Mouse (Mus musculus): Measurements from ENCODE around the gene Sult6b2. TPM values are rescaled to one million over a fixed set of nuclear protein-coding genes. Genes with fewer than 3 reads are reported as not detected.

The Sult6b2 gene
- polyA plus RNA-seq, 1 experiment from 2014 or later: not detected

- H3K36me3 ChIP-seq: no peaks in the 10 kb centered on the region
- no peaks in the 10 kb centered on the region for H3K27me3 ChIP-seq (ENCODE audit: low read depth, poor library complexity, severe bottlenecking)
- DNase-seq (ENCODE audit: low spot score): no peak
- no peak overlapping the region for H3K4me3 ChIP-seq
- peaks cover 8% of the 10 kb centered on the region; the same call in 1 of the 2 replicates for H3K4me1 ChIP-seq
- no peaks in the 10 kb centered on the region for H3K9me3 ChIP-seq (replicated peaks)
- H3K27ac ChIP-seq: no peak overlapping the region
- WGBS: 86% methylated on average over 21 of the region's 21 CpGs
Measured at GRCm38 (mm10) chr6:142786106-142786505, 18.2 kb downstream of the Sult6b2 start.

- no peaks in the 10 kb centered on the region for H3K9me3 ChIP-seq (replicated peaks)
- H3K27ac ChIP-seq: no peak overlapping the region
- 49% methylated on average over 4 of the region's 4 CpGs for WGBS
- H3K4me1 ChIP-seq: peaks cover 8% of the 10 kb centered on the region; the same call in 1 of the 2 replicates
- no peak overlapping the region for H3K4me3 ChIP-seq
- H3K27me3 ChIP-seq (ENCODE audit: low read depth, poor library complexity, severe bottlenecking): no peaks in the 10 kb centered on the region
- no peaks in the 10 kb centered on the region for H3K36me3 ChIP-seq
- DNase-seq (ENCODE audit: low spot score): peak; percentile 54
Measured at GRCm38 (mm10) chr6:142785343-142785742, 19.0 kb downstream of the Sult6b2 start.

- WGBS: 78% methylated on average over 7 of the region's 7 CpGs
- no peak for DNase-seq (ENCODE audit: low spot score)
Measured at GRCm38 (mm10) chr6:142781286-142781685, 23.0 kb downstream of the Sult6b2 start.

DNA sequence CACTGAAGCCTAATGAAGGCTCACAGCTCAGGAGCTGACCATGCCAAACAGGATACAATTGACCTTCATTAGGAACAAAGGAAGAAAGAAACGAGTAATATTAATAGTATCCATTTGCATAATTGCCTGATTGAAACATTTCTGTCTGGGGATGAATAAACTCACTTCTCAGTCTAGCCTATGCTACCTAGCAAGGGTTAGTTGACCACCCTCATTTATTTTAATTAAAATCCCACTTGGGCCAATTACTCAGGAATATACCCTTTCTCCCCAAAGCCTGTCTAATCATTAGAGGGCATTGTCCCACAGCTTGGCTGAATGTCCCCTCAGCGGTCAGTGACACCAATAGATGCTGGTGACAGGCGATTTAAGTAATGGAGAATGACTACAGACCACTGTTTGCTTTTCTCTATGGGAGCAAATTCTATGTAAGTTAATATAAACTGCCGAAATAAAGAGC is 23.7 kb downstream of the Sult6b2 start:
- H3K27me3 ChIP-seq (ENCODE audit: low read depth, poor library complexity, severe bottlenecking): no peaks in the 10 kb centered on the region
- H3K27ac ChIP-seq: no peak overlapping the region
- no peaks in the 10 kb centered on the region for H3K9me3 ChIP-seq (replicated peaks)
- WGBS: 81% methylated on average over 4 of the region's 4 CpGs
- H3K4me3 ChIP-seq: no peak overlapping the region
- no peaks in the 10 kb centered on the region for H3K36me3 ChIP-seq
- no peak for DNase-seq (ENCODE audit: low spot score)
- no peaks in the 10 kb centered on the region for H3K4me1 ChIP-seq

More at GRCm38 (mm10) chr6:142781286-142781685, 23.0 kb downstream of the Sult6b2 start:
- Histone ChIP-seq H3K36me3 (no peaks in the 10 kb centered on the region), H3K4me3 (no peak overlapping the region), H3K27me3 (ENCODE audit: low read depth, poor library complexity, severe bottlenecking) (no peaks in the 10 kb centered on the region), H3K27ac (no peak overlapping the region), H3K4me1 (no peaks in the 10 kb centered on the region), H3K9me3 (replicated peaks) (no peaks in the 10 kb centered on the region)

DNA sequence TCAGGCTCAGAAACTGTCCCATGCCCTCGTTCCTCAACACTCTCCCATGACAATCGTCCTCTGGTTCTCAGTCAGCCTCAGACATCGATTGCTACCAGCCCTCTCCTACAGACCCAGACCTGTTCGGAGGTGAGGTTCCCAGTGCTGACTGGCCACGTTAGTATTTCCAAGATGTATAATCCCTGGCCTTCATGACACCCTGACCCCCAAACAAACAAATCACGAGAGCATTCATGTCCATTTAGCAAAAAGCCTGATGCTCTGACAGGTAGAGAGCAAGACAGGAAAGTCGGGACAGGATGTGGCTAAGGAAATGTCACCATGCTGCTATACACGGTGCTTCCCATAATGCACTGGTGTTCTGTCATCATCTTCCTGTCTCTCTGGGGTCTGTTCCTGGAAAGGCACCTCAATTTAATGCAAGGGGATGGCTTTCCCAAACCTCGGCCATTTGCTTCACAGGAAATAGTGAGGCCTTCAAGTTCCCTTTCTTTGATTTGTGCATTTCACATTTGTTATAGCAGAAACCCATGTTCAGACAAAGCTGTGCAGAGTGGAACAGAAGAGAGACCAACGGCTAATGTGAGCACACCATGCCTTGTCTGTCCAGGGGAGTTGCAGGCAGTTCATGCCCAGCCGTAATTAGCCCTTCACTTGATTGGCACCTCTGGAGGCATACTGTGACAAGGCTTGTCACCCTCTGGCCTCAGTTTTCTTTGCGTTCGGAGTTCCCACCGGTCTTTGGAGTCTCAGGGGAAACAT is 24.3 kb downstream of the Sult6b2 start:
- no peak for DNase-seq (ENCODE audit: low spot score)
- Histone ChIP-seq H3K27ac (no peak overlapping the region), H3K27me3 (ENCODE audit: low read depth, poor library complexity, severe bottlenecking) (no peaks in the 10 kb centered on the region), H3K4me1 (no peaks in the 10 kb centered on the region), H3K9me3 (replicated peaks) (no peaks in the 10 kb centered on the region), H3K36me3 (peaks cover 3% of the 10 kb centered on the region; the same call in 1 of the 2 replicates), H3K4me3 (no peak overlapping the region)
- WGBS: 77% methylated on average over 14 of the region's 14 CpGs

- peak; percentile 35 for DNase-seq (ENCODE audit: low spot score)
- Histone ChIP-seq H3K27ac (no peak overlapping the region), H3K27me3 (ENCODE audit: low read depth, poor library complexity, severe bottlenecking) (no peaks in the 10 kb centered on the region), H3K9me3 (replicated peaks) (no peaks in the 10 kb centered on the region), H3K36me3 (peaks cover 10% of the 10 kb centered on the region), H3K4me3 (no peak overlapping the region), H3K4me1 (no peaks in the 10 kb centered on the region)
- 61% methylated on average over 11 of the region's 11 CpGs for WGBS
Measured at GRCm38 (mm10) chr6:142779045-142779811, 25.1 kb downstream of the Sult6b2 start.

GRCm38 (mm10) chr6:142776935-142777334 is 27.4 kb downstream of the Sult6b2 start:
- no peaks in the 10 kb centered on the region for H3K27me3 ChIP-seq (ENCODE audit: low read depth, poor library complexity, severe bottlenecking)
- H3K4me3 ChIP-seq: no peak overlapping the region
- no peak overlapping the region for H3K27ac ChIP-seq
- DNase-seq (ENCODE audit: low spot score): no peak
- H3K9me3 ChIP-seq (replicated peaks): no peaks in the 10 kb centered on the region
- H3K36me3 ChIP-seq: peaks cover 33% of the 10 kb centered on the region
- no peaks in the 10 kb centered on the region for H3K4me1 ChIP-seq
- 89% methylated on average over 4 of the region's 4 CpGs for WGBS

DNA sequence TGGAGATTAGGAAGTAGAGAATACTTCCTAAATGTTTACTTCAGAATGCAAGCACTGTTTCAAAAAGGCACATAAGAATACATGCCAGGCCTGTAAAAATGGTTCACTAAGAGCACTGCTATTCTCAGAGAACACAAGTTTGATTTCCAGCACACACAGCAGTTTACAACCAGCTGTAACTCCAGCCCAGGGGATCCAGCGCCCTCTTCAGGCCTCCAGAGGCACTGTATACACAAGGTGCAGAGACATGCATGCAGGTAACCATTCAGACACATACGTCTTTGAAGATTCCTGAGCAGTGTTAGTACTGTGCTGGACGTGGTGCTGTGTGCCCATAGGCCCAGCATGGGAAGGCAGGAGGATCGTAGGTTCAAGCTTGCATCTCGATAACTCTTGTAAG is 30.7 kb downstream of the Sult6b2 start:
- Histone ChIP-seq H3K4me1 (no peaks in the 10 kb centered on the region), H3K4me3 (no peak overlapping the region), H3K36me3 (peaks cover 65% of the 10 kb centered on the region), H3K27me3 (ENCODE audit: low read depth, poor library complexity, severe bottlenecking) (no peaks in the 10 kb centered on the region), H3K27ac (no peak overlapping the region), H3K9me3 (replicated peaks) (no peaks in the 10 kb centered on the region)
- DNase-seq (ENCODE audit: low spot score): no peak
- WGBS: 90% methylated on average over 5 of the region's 5 CpGs

- no peak for DNase-seq (ENCODE audit: low spot score)
- H3K4me1 ChIP-seq: no peaks in the 10 kb centered on the region
- H3K9me3 ChIP-seq (replicated peaks): no peaks in the 10 kb centered on the region
- H3K4me3 ChIP-seq: no peak overlapping the region
- WGBS: 95% methylated on average over 4 of the region's 4 CpGs
- H3K36me3 ChIP-seq: peaks cover 83% of the 10 kb centered on the region
- H3K27me3 ChIP-seq (ENCODE audit: low read depth, poor library complexity, severe bottlenecking): no peaks in the 10 kb centered on the region
- H3K27ac ChIP-seq: no peak overlapping the region
Measured at GRCm38 (mm10) chr6:142771643-142772042, 32.7 kb downstream of the Sult6b2 start.

DNA sequence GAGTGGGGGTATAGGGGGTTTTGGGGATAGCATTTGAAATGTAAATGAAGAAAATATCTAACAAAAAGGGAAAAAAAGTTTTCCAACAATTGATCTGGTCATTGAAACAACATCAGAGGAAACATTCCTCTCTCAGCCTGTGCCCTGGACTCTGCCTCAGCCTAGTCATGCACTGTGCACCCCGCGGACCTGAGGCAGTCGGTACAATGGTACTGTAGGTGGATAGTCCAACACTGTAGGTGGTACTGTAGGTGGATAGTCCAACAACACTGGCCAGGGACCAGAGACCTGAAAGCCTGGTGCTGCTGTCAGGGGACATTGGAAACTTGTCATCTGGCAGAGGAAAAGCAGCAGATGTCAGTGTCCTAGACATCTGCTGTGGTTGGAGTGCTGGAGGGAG is 34.4 kb downstream of the Sult6b2 start:
- H3K4me1 ChIP-seq: no peaks in the 10 kb centered on the region
- H3K27me3 ChIP-seq (ENCODE audit: low read depth, poor library complexity, severe bottlenecking): no peaks in the 10 kb centered on the region
- DNase-seq (ENCODE audit: low spot score): no peak
- H3K36me3 ChIP-seq: peaks cover 96% of the 10 kb centered on the region
- no peak overlapping the region for H3K4me3 ChIP-seq
- whole genome bisulfite sequencing: 92% methylated on average over 3 of the region's 3 CpGs
- H3K9me3 ChIP-seq (replicated peaks): no peaks in the 10 kb centered on the region
- H3K27ac ChIP-seq: no peak overlapping the region

DNA sequence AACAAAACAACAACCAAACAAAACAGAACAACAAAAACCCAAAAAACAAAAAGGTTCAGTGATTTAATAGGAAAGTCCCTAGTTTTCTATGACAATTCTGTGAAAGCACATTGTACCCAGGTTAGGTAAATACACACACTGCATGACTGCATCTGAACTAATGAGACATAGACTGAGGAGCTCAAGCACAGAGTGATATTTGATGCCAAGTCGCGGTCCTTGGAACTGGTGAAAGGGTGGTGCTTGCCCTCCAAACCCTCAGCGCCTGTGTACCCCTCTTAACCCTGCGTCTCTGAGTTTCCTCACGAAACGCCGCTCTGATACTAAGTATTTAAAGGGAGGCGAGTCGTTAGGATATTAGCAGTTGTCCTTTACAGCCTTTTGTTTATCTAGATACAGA is 37.0 kb downstream of the Sult6b2 start:
- peaks cover 83% of the 10 kb centered on the region for H3K36me3 ChIP-seq
- H3K27me3 ChIP-seq (ENCODE audit: low read depth, poor library complexity, severe bottlenecking): no peaks in the 10 kb centered on the region
- H3K9me3 ChIP-seq (replicated peaks): no peaks in the 10 kb centered on the region
- no peaks in the 10 kb centered on the region for H3K4me1 ChIP-seq
- no peak overlapping the region for H3K27ac ChIP-seq
- 89% methylated on average over 9 of the region's 9 CpGs for WGBS
- H3K4me3 ChIP-seq: no peak overlapping the region
- DNase-seq (ENCODE audit: low spot score): no peak

DNA sequence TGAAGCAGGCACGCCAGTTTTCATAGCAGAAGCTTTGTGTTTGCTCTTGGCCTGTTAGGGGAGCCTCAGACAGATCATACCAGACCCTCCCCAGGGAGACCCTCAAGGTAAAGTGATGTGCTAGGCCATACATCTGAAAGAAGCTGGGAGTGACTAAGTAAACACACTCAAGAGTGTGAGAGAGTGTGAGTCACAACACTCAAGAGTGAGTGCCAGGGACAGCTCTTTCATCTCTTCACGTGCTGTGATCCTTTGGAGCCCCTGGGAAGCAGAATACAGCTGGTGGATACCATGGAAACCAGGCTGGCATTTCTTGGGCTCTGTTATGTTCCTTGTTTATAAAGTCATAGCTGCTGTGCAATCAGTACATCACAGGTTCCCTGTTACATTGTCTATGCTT is 39.4 kb downstream of the Sult6b2 start:
- WGBS: 77% methylated on average over 2 of the region's 2 CpGs
- Histone ChIP-seq H3K4me3 (no peak overlapping the region), H3K27me3 (ENCODE audit: low read depth, poor library complexity, severe bottlenecking) (no peaks in the 10 kb centered on the region), H3K27ac (no peak overlapping the region), H3K4me1 (no peaks in the 10 kb centered on the region), H3K9me3 (replicated peaks) (no peaks in the 10 kb centered on the region), H3K36me3 (peaks cover 66% of the 10 kb centered on the region)
- no peak for DNase-seq (ENCODE audit: low spot score)

- Histone ChIP-seq H3K27me3 (ENCODE audit: low read depth, poor library complexity, severe bottlenecking) (peaks cover 17% of the 10 kb centered on the region), H3K9me3 (replicated peaks) (no peaks in the 10 kb centered on the region), H3K4me3 (no peak overlapping the region), H3K4me1 (peaks cover 22% of the 10 kb centered on the region), H3K27ac (no peak overlapping the region), H3K36me3 (peaks cover 26% of the 10 kb centered on the region)
- WGBS: 86% methylated on average over 2 of the region's 2 CpGs
- DNase-seq (ENCODE audit: low spot score): no peak
Measured at GRCm38 (mm10) chr6:142759633-142760032, 44.7 kb downstream of the Sult6b2 start.

Measured in limb, embryonic 10.5 days (tissue).